Mouse (Mus musculus) forebrain, embryonic 14.5 days (tissue): Measurements from ENCODE around the gene Gm20388. TPM values are rescaled to one million over a fixed set of nuclear protein-coding genes. Genes with fewer than 3 reads are reported as not detected.
A peak's percentile ranks its signal among the peaks of the same experiment; 100 is the strongest.
"Not testable (repeated sequence)": the region's sequence is repeated elsewhere in the genome, so short reads cannot be mapped to it uniquely, and the experiment has no call there.

Experiments
- ATAC-seq: fragments of 200-750 bp; cut with Nextera tagmentation; 2 replicates; pipeline ENCODE4 v1.8.0; 2017; ENCODE audit warnings: mild to moderate bottlenecking, moderate library complexity
- DNase-seq: peaks from one replicate; pipeline ENCODE4 v3.0.0-alpha.2; 2015; ENCODE audit warnings: low spot score
- H3K27ac ChIP-seq: fragments of 300-500 bp; sonication (generic); 2 replicates; pipeline ENCODE4 v1.5.1; 2014; ENCODE audit warnings: low read depth, mild to moderate bottlenecking, control low read depth, low read length, moderate library complexity
- H3K27me3 ChIP-seq: fragments of 300-500 bp; sonication (generic); replicated peaks from 2 replicates; pipeline ENCODE4 v1.6.1; 2014; ENCODE audit warnings: low read length, control low read depth, mixed read lengths; ENCODE audit not compliant: control insufficient read depth, insufficient read depth
- H3K36me3 ChIP-seq: fragments of 300-500 bp; sonication (generic); 2 replicates; pipeline ENCODE4 v1.6.1; 2014; ENCODE audit warnings: low read length, control low read depth; ENCODE audit not compliant: control insufficient read depth, insufficient read depth
- H3K4me1 ChIP-seq: fragments of 300-500 bp; sonication (generic); 2 replicates; pipeline ENCODE4 v1.6.1; 2014; ENCODE audit warnings: antibody characterized with exemption, low read length, control low read depth; ENCODE audit not compliant: control insufficient read depth, insufficient read depth
- H3K4me2 ChIP-seq: fragments of 300-500 bp; sonication (generic); 2 replicates; pipeline ENCODE4 v1.6.1; 2014; ENCODE audit warnings: mild to moderate bottlenecking, control low read depth, low read length
- H3K4me3 ChIP-seq: fragments of 300-500 bp; sonication (generic); 2 replicates; pipeline ENCODE4 v1.5.1; 2014; ENCODE audit warnings: low read depth, low read length, control low read depth
- H3K9ac ChIP-seq: fragments of 300-500 bp; sonication (generic); 2 replicates; pipeline ENCODE4 v1.6.1; 2014; ENCODE audit warnings: mild to moderate bottlenecking, low read length, control low read depth, moderate library complexity
- H3K9me3 ChIP-seq: fragments of 300-500 bp; sonication (generic); replicated peaks from 2 replicates; pipeline ENCODE4 v1.6.1; 2016; ENCODE audit warnings: low read length, control low read depth, mixed read lengths; ENCODE audit not compliant: control insufficient read depth
- WGBS: fragments of 180-500 bp; shearing (Covaris S2); extraction: QIAGEN DNeasy Blood & Tissue Kit; methylation state at CpG from one replicate; pipeline ENCODE4 v1.1.7; 2014; 5-methylcytosine and 5-hydroxymethylcytosine counted together
- polyA plus RNA-seq: library from polyadenylated mRNA; unstranded; fragments of >200 nt; fragmentation: Nextera tagmentation; extraction: Ambion mirVana; gene quantifications from 2 replicates; pipeline ENCODE4 v1.2.1, GENCODE M21; 2014

The Gm20388 gene
- polyA plus RNA-seq, 1 experiment from 2014 or later: 7.4 TPM

DNA sequence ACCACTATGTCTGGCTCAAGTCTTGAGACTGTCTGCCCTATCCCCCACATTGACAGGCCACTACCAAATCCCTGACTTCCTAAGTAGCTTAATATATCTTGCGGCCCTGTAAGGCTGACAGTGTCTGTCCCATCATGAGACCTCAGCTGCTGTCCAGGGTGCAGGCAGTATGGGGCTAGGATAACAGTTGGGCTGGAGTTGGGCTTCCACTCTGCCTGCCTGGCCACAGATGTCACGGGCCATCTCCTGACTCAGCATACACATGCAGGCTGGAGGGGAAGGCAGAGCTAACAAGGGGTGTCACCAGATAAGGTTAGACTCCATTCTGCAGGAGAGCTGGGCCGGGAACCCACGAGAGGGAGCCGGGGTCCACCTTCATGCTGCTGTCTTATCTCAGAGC, 3596.5 kb downstream of the Gm20388 start:
- Histone ChIP-seq H3K4me2 (no peak overlapping the region), H3K27ac (no peak overlapping the region), H3K9ac (no peak overlapping the region), H3K27me3 (no peaks in the 10 kb centered on the region), H3K4me3 (no peak overlapping the region), H3K9me3 (0 out of 2 replicates have a peak, but pooled peaks cover 2% of the 10 kb centered on the region), H3K4me1 (no peaks in the 10 kb centered on the region), H3K36me3 (peaks cover 95% of the 10 kb centered on the region)
- 95% methylated on average over 5 of the region's 5 CpGs for WGBS
- DNase-seq: no peak
- ATAC-seq: no peak

DNA sequence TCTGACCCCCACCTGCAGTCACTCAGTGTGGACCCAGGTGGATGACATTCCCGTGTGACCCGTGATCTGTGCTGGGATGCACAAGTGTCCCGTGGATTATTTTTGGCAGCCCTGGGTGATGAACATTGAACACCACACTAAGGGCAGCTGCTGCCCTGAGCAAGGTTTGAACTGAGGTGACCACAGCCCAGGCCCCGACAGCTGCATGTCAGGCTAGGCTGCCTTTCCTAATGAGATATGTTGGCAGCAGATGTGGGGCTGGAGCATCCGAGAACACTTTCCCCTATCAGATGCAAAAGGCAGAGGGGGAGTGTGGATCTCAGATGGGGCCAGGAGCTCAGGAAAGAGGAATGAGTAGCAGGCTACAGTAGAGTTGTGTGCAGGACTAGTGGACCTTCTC, 3600.2 kb downstream of the Gm20388 start:
- WGBS: 80% methylated on average over 5 of the region's 5 CpGs
- H3K36me3 ChIP-seq: peaks cover 59% of the 10 kb centered on the region
- DNase-seq: no peak
- no peak for ATAC-seq
- peaks cover 12% of the 10 kb centered on the region for H3K4me1 ChIP-seq
- H3K9me3 ChIP-seq: no peaks in the 10 kb centered on the region
- H3K9ac ChIP-seq: no peak overlapping the region
- H3K27me3 ChIP-seq: no peaks in the 10 kb centered on the region
- no peak overlapping the region for H3K4me2 ChIP-seq
- no peak overlapping the region for H3K4me3 ChIP-seq
- no peak overlapping the region for H3K27ac ChIP-seq

DNA sequence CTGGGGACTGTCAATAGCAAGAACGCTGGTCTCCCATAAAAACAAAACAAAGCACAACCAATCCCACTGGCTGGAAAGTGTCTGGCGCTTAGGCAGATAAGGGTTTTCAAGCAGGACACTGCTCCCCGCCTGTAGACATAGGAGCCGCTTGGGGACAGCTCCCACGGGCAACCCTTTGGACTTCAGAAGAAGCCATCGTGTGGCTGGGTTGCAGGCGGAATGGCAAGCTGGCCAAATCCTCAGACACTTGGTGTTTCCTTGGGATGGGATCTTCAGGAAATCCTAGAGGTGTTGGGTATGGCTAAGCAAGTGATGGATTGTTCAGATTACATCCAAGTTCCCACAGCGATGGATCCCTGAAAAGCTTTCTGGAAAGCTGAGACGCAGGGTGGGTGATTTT, 3603.5 kb downstream of the Gm20388 start:
- peak overlapping the region; percentile 78 for H3K4me3 ChIP-seq
- H3K9ac ChIP-seq: peak overlapping the region; percentile 75
- H3K4me1 ChIP-seq: peaks cover 12% of the 10 kb centered on the region
- WGBS: 3% methylated on average over 9 of the region's 9 CpGs
- DNase-seq (peak; percentile 31), ATAC-seq (no peak)
- H3K9me3 ChIP-seq: no peaks in the 10 kb centered on the region
- no peaks in the 10 kb centered on the region for H3K27me3 ChIP-seq
- peak overlapping the region; percentile 77 for H3K27ac ChIP-seq
- peak overlapping the region; percentile 80 for H3K4me2 ChIP-seq
- peaks cover 26% of the 10 kb centered on the region for H3K36me3 ChIP-seq

DNA sequence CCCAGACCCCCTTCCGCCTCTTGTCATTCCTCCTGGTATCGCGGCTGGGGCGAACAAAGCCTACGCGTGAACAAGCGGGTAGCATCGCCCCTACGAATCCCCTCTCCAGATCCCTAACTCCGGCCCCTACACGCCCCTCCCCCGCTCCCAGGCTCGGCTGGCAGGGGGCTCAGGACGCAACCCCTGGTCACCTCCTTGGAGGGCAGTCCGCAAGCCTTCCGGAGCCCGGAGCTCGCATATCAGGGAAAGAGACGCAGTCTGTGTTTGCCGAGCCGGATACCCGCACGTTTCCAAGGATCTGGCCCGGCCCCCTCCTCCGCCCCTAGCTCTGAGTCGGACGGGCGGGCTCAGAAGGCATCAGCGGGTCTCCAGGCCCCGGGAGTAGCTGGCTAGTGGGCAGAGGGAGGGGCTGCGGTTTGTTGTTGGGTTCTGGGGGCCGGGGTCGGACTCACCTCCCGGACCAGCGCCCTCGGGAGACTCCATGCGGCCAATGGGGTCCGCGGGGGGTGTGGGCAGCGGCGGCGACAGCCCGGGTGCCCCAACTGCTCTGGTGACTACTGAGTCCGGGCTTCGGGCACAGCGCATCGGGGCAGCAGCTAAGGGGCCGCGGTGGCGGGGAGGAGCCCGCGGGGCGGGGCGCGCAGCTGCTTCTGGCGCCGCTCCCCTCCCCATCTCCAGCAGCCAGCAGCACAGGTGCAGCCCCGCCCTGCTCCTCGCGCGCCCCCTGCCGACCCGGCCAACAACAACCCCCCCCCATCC, 3604.3 kb downstream of the Gm20388 start, which contains the start of gene Dbndd1:
Gene Dbndd1, minus strand, starts transcription at position 683 of the 759 bp plus-strand sequence.
- Histone ChIP-seq H3K9me3 (no peaks in the 10 kb centered on the region), H3K36me3 (peaks cover 18% of the 10 kb centered on the region), H3K27me3 (no peaks in the 10 kb centered on the region), H3K9ac (peak within 1 kb of the TSS; percentile 75), H3K4me2 (peak within 1 kb of the TSS; percentile 80), H3K4me1 (peaks cover 17% of the 10 kb centered on the region), H3K27ac (peak within 1 kb of the TSS; percentile 77), H3K4me3 (peak within 1 kb of the TSS; percentile 78)
- under 1% methylated on average over 52 of the region's 63 CpGs for WGBS
- ATAC-seq: peak; percentile 72
- DNase-seq: peak; percentile 75

DNA sequence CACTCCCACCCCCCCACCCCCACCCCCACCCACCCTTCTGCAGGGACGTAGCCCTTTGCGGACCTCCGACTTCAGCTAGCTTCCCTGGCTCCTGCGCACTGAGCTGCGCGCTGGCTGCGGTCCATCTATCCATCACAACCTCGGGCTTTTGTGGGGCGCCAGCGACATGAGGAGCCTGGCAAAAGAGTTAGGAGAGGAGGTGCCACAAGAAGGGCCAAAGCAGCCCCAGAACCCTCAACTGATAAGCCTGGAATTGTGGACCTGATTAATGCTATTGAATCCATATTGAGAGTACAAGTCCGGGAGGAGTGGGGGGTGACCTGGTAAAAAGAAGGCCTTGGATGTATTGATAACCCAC, 3604.9 kb downstream of the Gm20388 start:
- Histone ChIP-seq H3K9ac (peak overlapping the region; percentile 75), H3K36me3 (peaks cover 15% of the 10 kb centered on the region), H3K9me3 (no peaks in the 10 kb centered on the region), H3K27me3 (no peaks in the 10 kb centered on the region), H3K4me3 (peak overlapping the region; percentile 78), H3K4me1 (peaks cover 17% of the 10 kb centered on the region), H3K4me2 (peak overlapping the region; percentile 80), H3K27ac (peak overlapping the region; percentile 39; the same call in 1 of the 2 replicates)
- ATAC-seq: peak; percentile 36
- peak; percentile 74 for DNase-seq
- under 1% methylated on average over 11 of the region's 11 CpGs for WGBS

DNA sequence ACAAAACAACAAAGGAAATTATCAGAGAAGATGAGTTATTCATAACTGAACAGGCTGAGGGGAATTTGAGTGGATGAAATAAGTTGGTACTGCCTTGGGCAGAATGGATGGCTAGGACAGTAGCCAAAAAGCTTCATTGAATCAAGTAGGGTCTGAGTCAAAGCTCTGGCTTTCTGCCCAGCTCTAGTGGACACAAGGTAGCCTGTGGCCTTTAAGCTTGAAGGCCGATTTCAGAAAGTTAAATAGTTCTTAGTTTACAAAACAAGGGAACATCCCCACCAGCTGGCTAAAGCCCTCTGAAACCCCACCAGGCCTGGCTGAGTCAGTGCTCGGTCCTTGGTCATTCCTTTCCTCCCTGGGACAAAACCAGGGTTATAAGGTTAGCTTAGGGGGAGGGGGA, 3606.0 kb downstream of the Gm20388 start:
- no peaks in the 10 kb centered on the region for H3K27me3 ChIP-seq
- DNase-seq: no peak
- no peak for ATAC-seq
- H3K9me3 ChIP-seq: no peaks in the 10 kb centered on the region
- no peak overlapping the region for H3K4me2 ChIP-seq
- no peak overlapping the region for H3K4me3 ChIP-seq
- H3K36me3 ChIP-seq: peaks cover 13% of the 10 kb centered on the region
- no peak overlapping the region for H3K9ac ChIP-seq
- H3K27ac ChIP-seq: no peak overlapping the region
- WGBS: 41% methylated on average over 2 of the region's 2 CpGs
- H3K4me1 ChIP-seq: peaks cover 17% of the 10 kb centered on the region

DNA sequence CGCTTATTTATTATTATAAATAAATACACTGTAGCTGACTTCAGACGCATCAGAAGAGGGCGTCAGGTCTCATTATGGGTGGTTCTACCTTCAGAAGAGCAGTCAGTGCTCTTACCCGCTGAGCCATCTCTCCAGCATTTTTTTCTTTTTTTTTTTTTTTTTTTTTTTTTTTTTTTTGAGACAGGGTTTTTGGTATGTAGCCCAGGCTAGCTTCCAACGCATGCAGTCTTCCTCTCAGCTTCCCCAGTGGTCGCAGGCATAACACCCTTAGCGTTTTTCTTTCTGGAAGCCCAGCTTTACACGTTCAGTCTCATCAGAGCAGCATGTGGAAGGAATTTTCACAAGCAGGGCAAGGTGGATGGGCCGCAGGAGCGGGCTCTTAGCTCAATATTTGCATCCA, 3607.5 kb downstream of the Gm20388 start:
- Histone ChIP-seq H3K9ac (peak overlapping the region; percentile 32; the same call in 1 of the 2 replicates), H3K27me3 (no peaks in the 10 kb centered on the region), H3K4me1 (peaks cover 13% of the 10 kb centered on the region), H3K36me3 (peaks cover 26% of the 10 kb centered on the region), H3K4me2 (peak overlapping the region; percentile 97), H3K9me3 (no peaks in the 10 kb centered on the region), H3K27ac (0 out of 2 replicates have a peak overlapping the region, but pooled peaks have one; percentile 14), H3K4me3 (peak overlapping the region; percentile 77)
- no peak for ATAC-seq
- DNase-seq: no peak
- 34% methylated on average over 10 of the region's 10 CpGs for WGBS

DNA sequence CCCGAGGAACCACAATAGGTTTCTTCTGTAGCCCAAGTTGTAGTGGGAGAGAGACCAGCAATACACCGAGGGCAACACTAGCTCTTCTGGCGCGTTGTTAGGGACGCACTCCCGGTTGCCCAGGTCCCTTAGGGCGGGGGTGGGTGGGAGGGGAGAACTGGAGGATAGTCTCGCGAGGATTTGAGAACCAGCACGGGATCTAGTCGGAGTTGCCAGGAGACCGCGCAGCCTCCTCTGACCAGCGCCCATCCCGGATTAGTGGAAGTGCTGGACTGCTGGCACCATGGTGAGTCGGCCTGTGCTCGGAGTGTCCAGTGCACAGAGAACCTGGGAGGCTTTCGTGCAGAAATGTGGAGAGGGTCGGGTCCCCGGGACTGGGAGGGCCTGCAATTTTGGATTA, 3608.0 kb downstream of the Gm20388 start, which contains the start of gene Gas8:
Gene Gas8, plus strand, starts transcription at position 168 of the 400 bp plus-strand sequence.
- WGBS: 0% methylated on average over 20 of the region's 20 CpGs
- peak within 1 kb of the TSS; percentile 14; the same call in 1 of the 2 replicates for H3K27ac ChIP-seq
- H3K27me3 ChIP-seq: no peaks in the 10 kb centered on the region
- H3K9ac ChIP-seq: peak within 1 kb of the TSS; percentile 92
- ATAC-seq (peak; percentile 90), DNase-seq (peak; percentile 98)
- peak within 1 kb of the TSS; percentile 77 for H3K4me3 ChIP-seq
- peak within 1 kb of the TSS; percentile 97 for H3K4me2 ChIP-seq
- H3K36me3 ChIP-seq: peaks cover 31% of the 10 kb centered on the region
- peaks cover 9% of the 10 kb centered on the region for H3K4me1 ChIP-seq
- no peaks in the 10 kb centered on the region for H3K9me3 ChIP-seq

DNA sequence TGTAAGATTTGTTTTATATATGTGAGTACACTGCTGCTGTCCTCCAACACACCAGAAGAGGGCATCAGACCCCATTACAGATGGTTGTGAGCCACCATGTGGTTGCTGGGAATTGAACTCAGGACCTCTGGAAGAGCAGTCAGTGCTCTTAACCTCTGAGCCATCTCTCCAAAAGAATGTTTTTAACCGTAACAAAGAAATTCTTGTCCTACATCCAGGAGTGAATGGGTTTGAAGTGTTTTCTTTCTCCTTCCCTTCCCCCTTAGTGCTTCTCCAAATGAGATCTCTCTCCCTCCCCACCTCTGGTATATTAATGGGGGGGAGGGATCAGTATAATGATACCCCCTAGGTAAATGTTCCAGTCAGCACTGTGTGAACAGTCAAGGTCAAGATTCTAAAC, 3609.4 kb downstream of the Gm20388 start:
- H3K36me3 ChIP-seq: peaks cover 45% of the 10 kb centered on the region
- not testable (repeated sequence) for H3K27ac ChIP-seq, DNase-seq, H3K4me3 ChIP-seq, H3K9ac ChIP-seq, ATAC-seq, H3K27me3 ChIP-seq, H3K4me2 ChIP-seq, H3K9me3 ChIP-seq, H3K4me1 ChIP-seq
- 91% methylated on average over 1 of the region's 1 CpGs for WGBS
